Mouse (Mus musculus) liver, adult 2 months (tissue): ENCODE measurements around the gene Ubr4.

Source experiments
- CTCF ChIP-seq: fragments of 200-500 bp; IDR thresholded peaks from 2 replicates; pipeline ENCODE4 v1.5.1; 2011; ENCODE audit warnings: low read depth, low read length, control low read depth
- POLR2A ChIP-seq: fragments of 200-500 bp; IDR thresholded peaks from 2 replicates; pipeline ENCODE4 v1.6.1; 2011; ENCODE audit warnings: low read length, control low read depth; ENCODE audit not compliant: insufficient read depth; ENCODE audit errors: extremely low read depth

GRCm38 (mm10) chr4:139466541-139466940 is 114.1 kb downstream of the Ubr4 start:
- TF ChIP-seq CTCF: no peak
- TF ChIP-seq POLR2A: no peak
